Mouse (Mus musculus) adrenal gland, adult 2 months (tissue): ENCODE data around the gene Usp22. TPM values are rescaled to one million over a fixed set of nuclear protein-coding genes. Genes with fewer than 3 reads are reported as not detected.

ENCODE experiments used
- DNase-seq: peaks from one replicate; pipeline ENCODE4 v3.0.0; 2021
- polyA plus RNA-seq: library from polyadenylated mRNA; depleted of rRNA; stranded (reverse); fragments of >200 nt; gene quantifications from 2 replicates; pipeline ENCODE4 v1.2.3, GENCODE M21; 2012; rRNA removed
- total RNA-seq, 2 experiments: library from RNA; stranded (reverse); gene quantifications; 2 replicates each; pipeline ENCODE4 v1.2.3; 2021

Gene Usp22
- total and polyA plus RNA-seq, 3 experiments, result 62.5 to 150 (median 62.6) TPM

GRCm38 (mm10) chr11:61102397-61103339 lies 72.2 kb downstream of the Usp22 start:
- DNase-seq, result no peak

Other genes with a start within 250 kb of the Usp22 start
- gene Map2k3, start 243.0 kb downstream of the Usp22 start, total RNA-seq, result 100 to 1,000 TPM in 1 of 2 experiments, 10 to 100 TPM in 1; 91.3 to 101 TPM
- gene Map2k3, start 243.0 kb downstream of the Usp22 start, polyA plus RNA-seq, result 110 and 145 TPM in 2 replicates
- 1 to 10 TPM; 1.5 to 3.1 TPM for gene Kcnj12, start 152.5 kb downstream of the Usp22 start, total RNA-seq
- gene Kcnj12, start 152.5 kb downstream of the Usp22 start, polyA plus RNA-seq, result 5.0 and 5.1 TPM in 2 replicates
- gene Tnfrsf13b, start 48.3 kb downstream of the Usp22 start, total RNA-seq, result under 1 TPM; 0.40 to 0.83 TPM
- 3.5 and 4.5 TPM in 2 replicates for gene Tnfrsf13b, start 48.3 kb downstream of the Usp22 start, polyA plus RNA-seq
- under 1 TPM in 1 of 2 experiments, not detected in 1; 0.95 TPM for gene Aldh3a1, start 32.5 kb upstream of the Usp22 start, total RNA-seq
- gene Aldh3a1, start 32.5 kb upstream of the Usp22 start, polyA plus RNA-seq, result 0.08 and 0.15 TPM in 2 replicates
- 10 to 100 TPM; 54.0 to 54.3 TPM for gene Aldh3a2, start 92.4 kb upstream of the Usp22 start, total RNA-seq
- gene Aldh3a2, start 92.4 kb upstream of the Usp22 start, polyA plus RNA-seq, result 34.7 and 36.6 TPM in 2 replicates
- gene Slc47a2, start 167.8 kb upstream of the Usp22 start, total RNA-seq, result not detected
- gene Slc47a2, start 167.8 kb upstream of the Usp22 start, polyA plus RNA-seq, result 0.08 and 0.16 TPM in 2 replicates
- 1 to 10 TPM in 1 of 2 experiments, under 1 TPM in 1; 0.79 to 1.4 TPM for gene Slc47a1, start 203.3 kb upstream of the Usp22 start, total RNA-seq
- gene Slc47a1, start 203.3 kb upstream of the Usp22 start, polyA plus RNA-seq, result 0.12 and 1.1 TPM in 2 replicates